Mouse (Mus musculus) erythroblast, embryonic 14.5 days (primary cell): ENCODE results near the gene Stk4.

Experiments
- GATA1 ChIP-seq: IDR thresholded peaks from 2 replicates; pipeline ENCODE4 v1.6.1; 2012; ENCODE audit warnings: low read length, inconsistent platforms, mixed read lengths
- TAL1 ChIP-seq: IDR thresholded peaks from 3 replicates; pipeline ENCODE4 v1.6.1; 2012; ENCODE audit warnings: low read length, inconsistent platforms, mixed read lengths

GRCm38 (mm10) chr2:164123169-164123766 is 53.1 kb downstream of the Stk4 start:
- TF ChIP-seq GATA1 (no peak), TAL1 (no peak)
